Mouse (Mus musculus): ENCODE measurements around the gene Asap3. TPM values are rescaled to one million over a fixed set of nuclear protein-coding genes. Genes with fewer than 3 reads are reported as not detected.

Asap3 gene
- polyA plus RNA-seq, 1 experiment from 2014 or later = 2.6 TPM

GRCm38 (mm10) chr4:136261912-136262311, 55.7 kb downstream of the Asap3 start:
- peak; percentile 58; the same call in 1 of the 2 replicates for ATAC-seq (replicated peaks; ENCODE audit: insufficient number of reproducible peaks, insufficient read depth, low FRiP score, low read depth)
- Histone ChIP-seq H3K9me3 (replicated peaks) (no peaks in the 10 kb centered on the region), H3K27ac (peak overlapping the region; percentile 83), H3K4me1 (replicated peaks) (peaks cover 22% of the 10 kb centered on the region), H3K4me2 (no peak overlapping the region), H3K36me3 (no peaks in the 10 kb centered on the region), H3K27me3 (no peaks in the 10 kb centered on the region), H3K9ac (no peak overlapping the region), H3K4me3 (no peak overlapping the region)
- 52% methylated on average over 10 of the region's 10 CpGs for WGBS

- 93% methylated on average over 4 of the region's 4 CpGs for WGBS
- no peak for ATAC-seq (replicated peaks; ENCODE audit: insufficient number of reproducible peaks, insufficient read depth, low FRiP score, low read depth)
Measured at GRCm38 (mm10) chr4:136263555-136263954, 57.4 kb downstream of the Asap3 start.

GRCm38 (mm10) chr4:136266716-136267343, 60.7 kb downstream of the Asap3 start:
- Histone ChIP-seq H3K36me3 (no peaks in the 10 kb centered on the region), H3K9ac (no peak overlapping the region), H3K9me3 (replicated peaks) (no peaks in the 10 kb centered on the region), H3K27me3 (no peaks in the 10 kb centered on the region), H3K4me1 (replicated peaks) (peaks cover 10% of the 10 kb centered on the region; the same call in 1 of the 2 replicates), H3K4me2 (no peak overlapping the region), H3K4me3 (no peak overlapping the region), H3K27ac (no peak overlapping the region)
- no peak for ATAC-seq (replicated peaks; ENCODE audit: insufficient number of reproducible peaks, insufficient read depth, low FRiP score, low read depth)
- WGBS = 74% methylated on average over 9 of the region's 9 CpGs

More at GRCm38 (mm10) chr4:136263555-136263954, 57.4 kb downstream of the Asap3 start:
- H3K4me1 ChIP-seq (replicated peaks) = peaks cover 22% of the 10 kb centered on the region
- no peak overlapping the region for H3K4me3 ChIP-seq
- no peak overlapping the region for H3K9ac ChIP-seq
- H3K9me3 ChIP-seq (replicated peaks) = no peaks in the 10 kb centered on the region
- no peaks in the 10 kb centered on the region for H3K27me3 ChIP-seq
- H3K4me2 ChIP-seq = no peak overlapping the region
- no peak overlapping the region for H3K27ac ChIP-seq
- H3K36me3 ChIP-seq = no peaks in the 10 kb centered on the region

GRCm38 (mm10) chr4:136268912-136269311, 62.7 kb downstream of the Asap3 start:
- ATAC-seq (replicated peaks; ENCODE audit: insufficient number of reproducible peaks, insufficient read depth, low FRiP score, low read depth) = no peak
- H3K9ac ChIP-seq = no peak overlapping the region
- WGBS = 82% methylated on average over 1 of the region's 1 CpGs
- no peaks in the 10 kb centered on the region for H3K27me3 ChIP-seq
- H3K36me3 ChIP-seq = peaks cover 13% of the 10 kb centered on the region
- H3K9me3 ChIP-seq (replicated peaks) = no peaks in the 10 kb centered on the region
- no peak overlapping the region for H3K27ac ChIP-seq
- H3K4me3 ChIP-seq = no peak overlapping the region
- 0 out of 2 replicates have a peak, but pooled peaks cover 5% of the 10 kb centered on the region for H3K4me1 ChIP-seq (replicated peaks)
- H3K4me2 ChIP-seq = no peak overlapping the region

- Histone ChIP-seq H3K27me3 (no peaks in the 10 kb centered on the region), H3K36me3 (peaks cover 15% of the 10 kb centered on the region), H3K27ac (no peak overlapping the region), H3K9ac (no peak overlapping the region), H3K4me2 (no peak overlapping the region), H3K4me3 (no peak overlapping the region), H3K9me3 (replicated peaks) (no peaks in the 10 kb centered on the region), H3K4me1 (replicated peaks) (0 out of 2 replicates have a peak, but pooled peaks cover 5% of the 10 kb centered on the region)
- ATAC-seq (replicated peaks; ENCODE audit: insufficient number of reproducible peaks, insufficient read depth, low FRiP score, low read depth) = no peak; the same call in 1 of the 2 replicates
- 68% methylated on average over 8 of the region's 8 CpGs for WGBS
Measured at GRCm38 (mm10) chr4:136270648-136271047, 64.5 kb downstream of the Asap3 start.

- H3K4me3 ChIP-seq = no peak overlapping the region
- peaks cover 28% of the 10 kb centered on the region for H3K4me1 ChIP-seq (replicated peaks)
- no peaks in the 10 kb centered on the region for H3K36me3 ChIP-seq
- no peaks in the 10 kb centered on the region for H3K9me3 ChIP-seq (replicated peaks)
- H3K27me3 ChIP-seq = no peaks in the 10 kb centered on the region
- 74% methylated on average over 8 of the region's 8 CpGs for WGBS
- no peak overlapping the region for H3K9ac ChIP-seq
- no peak overlapping the region for H3K4me2 ChIP-seq
- no peak overlapping the region for H3K27ac ChIP-seq
- ATAC-seq (replicated peaks; ENCODE audit: insufficient number of reproducible peaks, insufficient read depth, low FRiP score, low read depth) = no peak
Measured at GRCm38 (mm10) chr4:136281097-136281496, 74.9 kb downstream of the Asap3 start.

GRCm38 (mm10) chr4:136281611-136282010, 75.4 kb downstream of the Asap3 start:
- Histone ChIP-seq H3K9me3 (replicated peaks) (no peaks in the 10 kb centered on the region), H3K27ac (no peak overlapping the region), H3K27me3 (no peaks in the 10 kb centered on the region), H3K36me3 (no peaks in the 10 kb centered on the region), H3K4me1 (replicated peaks) (peaks cover 33% of the 10 kb centered on the region), H3K4me3 (no peak overlapping the region), H3K9ac (no peak overlapping the region), H3K4me2 (no peak overlapping the region)
- 47% methylated on average over 9 of the region's 9 CpGs for WGBS
- ATAC-seq (replicated peaks; ENCODE audit: insufficient number of reproducible peaks, insufficient read depth, low FRiP score, low read depth) = no peak

- no peak for ATAC-seq (replicated peaks; ENCODE audit: insufficient number of reproducible peaks, insufficient read depth, low FRiP score, low read depth)
- 0 out of 2 replicates have a peak overlapping the region, but pooled peaks have one; percentile 5 for H3K4me2 ChIP-seq
- no peaks in the 10 kb centered on the region for H3K27me3 ChIP-seq
- no peak overlapping the region for H3K9ac ChIP-seq
- no peak overlapping the region for H3K4me3 ChIP-seq
- H3K36me3 ChIP-seq = peaks cover 9% of the 10 kb centered on the region
- no peaks in the 10 kb centered on the region for H3K9me3 ChIP-seq (replicated peaks)
- H3K27ac ChIP-seq = peak overlapping the region; percentile 98
- H3K4me1 ChIP-seq (replicated peaks) = peaks cover 46% of the 10 kb centered on the region
- WGBS = 55% methylated on average over 10 of the region's 10 CpGs
Measured at GRCm38 (mm10) chr4:136282621-136283480, 76.7 kb downstream of the Asap3 start.

GRCm38 (mm10) chr4:136283783-136284182, 77.6 kb downstream of the Asap3 start:
- 35% methylated on average over 2 of the region's 2 CpGs for WGBS
- no peaks in the 10 kb centered on the region for H3K9me3 ChIP-seq (replicated peaks)
- H3K4me3 ChIP-seq = 0 out of 2 replicates have a peak overlapping the region, but pooled peaks have one; percentile 75
- peak overlapping the region; percentile 91 for H3K4me2 ChIP-seq
- H3K9ac ChIP-seq = 0 out of 2 replicates have a peak overlapping the region, but pooled peaks have one; percentile 15
- H3K27ac ChIP-seq = peak overlapping the region; percentile 98
- peaks cover 19% of the 10 kb centered on the region for H3K36me3 ChIP-seq
- H3K27me3 ChIP-seq = no peaks in the 10 kb centered on the region
- ATAC-seq (replicated peaks; ENCODE audit: insufficient number of reproducible peaks, insufficient read depth, low FRiP score, low read depth) = no peak
- H3K4me1 ChIP-seq (replicated peaks) = peaks cover 46% of the 10 kb centered on the region

GRCm38 (mm10) chr4:136284455-136284854, 78.3 kb downstream of the Asap3 start, which contains the start of gene Zfp46:
Gene Zfp46, plus strand, starts transcription at chr4:136284683.
- no peaks in the 10 kb centered on the region for H3K27me3 ChIP-seq
- WGBS = 10% methylated on average over 5 of the region's 5 CpGs
- H3K9me3 ChIP-seq (replicated peaks) = no peaks in the 10 kb centered on the region
- peak within 1 kb of the TSS; percentile 98 for H3K27ac ChIP-seq
- H3K4me1 ChIP-seq (replicated peaks) = peaks cover 46% of the 10 kb centered on the region
- H3K36me3 ChIP-seq = peaks cover 25% of the 10 kb centered on the region
- peak within 1 kb of the TSS; percentile 46 for H3K9ac ChIP-seq
- H3K4me3 ChIP-seq = peak within 1 kb of the TSS; percentile 75
- peak within 1 kb of the TSS; percentile 91 for H3K4me2 ChIP-seq
- peak; percentile 38 for ATAC-seq (replicated peaks; ENCODE audit: insufficient number of reproducible peaks, insufficient read depth, low FRiP score, low read depth)

- Histone ChIP-seq H3K9ac (peak overlapping the region; percentile 46), H3K27me3 (no peaks in the 10 kb centered on the region), H3K4me2 (peak overlapping the region; percentile 91), H3K27ac (peak overlapping the region; percentile 98), H3K4me3 (peak overlapping the region; percentile 75), H3K9me3 (replicated peaks) (no peaks in the 10 kb centered on the region), H3K4me1 (replicated peaks) (peaks cover 46% of the 10 kb centered on the region), H3K36me3 (peaks cover 30% of the 10 kb centered on the region)
- no peak for ATAC-seq (replicated peaks; ENCODE audit: insufficient number of reproducible peaks, insufficient read depth, low FRiP score, low read depth)
- 9% methylated on average over 6 of the region's 6 CpGs for WGBS
Measured at GRCm38 (mm10) chr4:136284891-136285290, 78.7 kb downstream of the Asap3 start.

Data from heart, embryonic 15.5 days (tissue).